Mouse (Mus musculus) thymus, postnatal 4 days (tissue): Measurements from ENCODE around the gene Ablim1.
A peak's percentile ranks its signal among the peaks of the same experiment; 100 is the strongest.

Source experiments
- DNase-seq: peaks from one replicate; pipeline ENCODE4 v3.0.0; 2021

The Ablim1 gene

GRCm38 (mm10) chr19:57340900-57341742 lies 26.4 kb upstream of the Ablim1 start:
- DNase-seq: no peak

- DNase-seq: no peak
Measured at GRCm38 (mm10) chr19:57339281-57339864, 24.7 kb upstream of the Ablim1 start.

DNA sequence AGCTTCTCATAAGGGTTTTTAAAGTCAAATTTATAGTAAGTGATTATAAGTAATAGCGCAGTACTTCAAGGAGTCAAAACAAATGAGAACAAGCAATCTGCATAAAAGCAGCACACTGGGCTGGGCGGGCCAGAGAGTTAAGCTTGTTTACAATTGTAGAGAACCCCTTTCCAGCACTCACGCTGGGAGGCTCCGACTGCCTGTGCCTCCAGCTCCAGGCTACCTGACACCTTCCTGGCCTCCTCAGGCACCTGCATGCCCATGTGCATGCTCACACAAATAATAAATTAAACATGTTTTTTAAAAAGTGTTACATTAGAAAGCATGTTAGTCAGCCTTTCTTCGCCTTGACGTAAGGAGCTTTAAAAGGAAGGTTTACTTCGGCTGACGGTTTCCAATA lies 20.4 kb upstream of the Ablim1 start:
- DNase-seq: no peak

DNA sequence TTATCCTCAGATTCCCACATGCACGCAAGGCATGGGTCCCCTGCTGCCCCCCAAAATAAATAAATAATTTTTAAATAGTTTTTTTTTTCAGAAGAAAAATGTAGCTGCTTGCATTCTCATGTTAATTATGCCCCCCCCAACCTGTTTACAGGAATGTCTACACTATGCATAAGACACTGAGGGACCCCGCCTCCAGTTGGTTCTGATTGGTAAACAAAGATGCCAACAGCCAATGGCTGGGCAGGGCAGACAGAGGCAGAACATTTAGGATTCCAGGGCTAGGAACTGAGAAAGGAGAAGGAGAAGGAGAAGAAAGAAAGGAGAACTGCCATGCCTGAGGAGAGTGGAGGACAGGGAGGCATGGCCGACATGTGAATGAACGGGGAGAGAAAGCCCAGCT lies 18.6 kb upstream of the Ablim1 start:
- DNase-seq: no peak

GRCm38 (mm10) chr19:57331237-57331636 lies 16.5 kb upstream of the Ablim1 start:
- DNase-seq: no peak

GRCm38 (mm10) chr19:57330309-57330708 lies 15.6 kb upstream of the Ablim1 start:
- DNase-seq: no peak

- peak; percentile 70 for DNase-seq
Measured at GRCm38 (mm10) chr19:57328792-57329191, 14.1 kb upstream of the Ablim1 start.

DNA sequence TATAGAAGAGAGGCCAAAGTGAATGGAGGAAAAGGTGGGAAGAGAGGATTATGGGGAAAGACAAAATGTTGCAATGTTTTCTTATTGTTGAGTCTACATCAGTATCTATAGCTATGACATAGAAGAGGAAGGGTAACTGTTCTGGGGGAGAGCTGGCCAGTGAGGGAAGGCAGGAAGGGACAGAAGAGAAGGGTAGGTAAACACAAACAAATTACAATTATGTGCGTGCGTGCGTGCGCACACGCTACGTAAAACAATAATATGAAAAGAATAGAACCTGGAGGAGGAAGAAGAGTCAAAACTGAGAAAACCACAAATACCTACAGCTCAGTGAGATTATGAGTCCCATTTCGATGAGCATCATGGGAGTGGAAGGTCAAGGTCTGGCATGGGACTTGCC lies 13.6 kb upstream of the Ablim1 start:
- no peak for DNase-seq

GRCm38 (mm10) chr19:57327679-57328078 lies 13.0 kb upstream of the Ablim1 start:
- DNase-seq: no peak

DNA sequence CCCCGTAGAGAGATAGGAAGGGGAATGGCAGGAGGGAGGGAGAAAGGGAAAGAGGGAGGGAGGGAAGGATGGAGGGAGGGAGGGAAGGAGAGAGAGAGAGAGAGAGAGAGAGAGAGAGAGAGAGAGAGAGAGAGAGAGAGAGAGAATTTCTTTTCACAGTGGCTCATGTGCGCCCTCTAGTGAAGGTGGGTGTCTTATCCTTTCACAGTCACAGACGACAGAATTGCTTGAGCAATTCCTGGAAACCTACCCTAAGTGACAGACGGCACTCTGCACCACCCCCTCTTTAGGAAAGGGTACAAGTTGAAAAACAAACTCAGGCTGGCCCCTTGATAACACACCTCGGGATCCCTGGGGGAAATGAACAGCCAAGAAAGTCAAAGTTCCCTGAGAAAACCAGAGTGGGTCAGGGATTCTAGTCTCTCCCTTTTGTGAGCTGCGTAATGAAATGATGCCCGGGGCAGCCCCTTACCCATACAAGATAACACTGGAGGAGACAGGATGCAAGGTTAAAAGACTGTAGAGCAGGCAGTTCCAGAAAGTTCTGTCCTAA lies 11.1 kb upstream of the Ablim1 start:
- DNase-seq: peak; percentile 86

DNA sequence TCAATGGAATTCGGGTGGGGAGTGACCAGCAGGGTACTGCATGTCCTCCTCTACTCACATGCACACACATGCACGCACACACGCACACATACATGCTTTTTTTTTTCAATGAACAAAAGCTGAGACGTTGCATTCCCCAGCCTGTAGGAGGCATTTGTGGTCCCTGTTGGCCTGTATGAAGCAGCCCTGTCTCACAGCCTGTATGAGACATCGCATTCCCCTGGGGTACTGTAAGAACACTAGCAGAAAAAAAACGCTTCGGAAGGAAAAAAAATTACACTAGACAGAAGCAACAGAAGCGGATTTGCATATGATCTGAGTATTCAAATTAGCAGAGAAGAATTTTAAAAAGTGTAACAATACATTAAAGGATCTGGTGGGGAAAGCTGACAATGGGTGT lies 8.4 kb upstream of the Ablim1 start:
- DNase-seq: no peak

GRCm38 (mm10) chr19:57322491-57322890 lies 7.8 kb upstream of the Ablim1 start:
- no peak for DNase-seq

DNA sequence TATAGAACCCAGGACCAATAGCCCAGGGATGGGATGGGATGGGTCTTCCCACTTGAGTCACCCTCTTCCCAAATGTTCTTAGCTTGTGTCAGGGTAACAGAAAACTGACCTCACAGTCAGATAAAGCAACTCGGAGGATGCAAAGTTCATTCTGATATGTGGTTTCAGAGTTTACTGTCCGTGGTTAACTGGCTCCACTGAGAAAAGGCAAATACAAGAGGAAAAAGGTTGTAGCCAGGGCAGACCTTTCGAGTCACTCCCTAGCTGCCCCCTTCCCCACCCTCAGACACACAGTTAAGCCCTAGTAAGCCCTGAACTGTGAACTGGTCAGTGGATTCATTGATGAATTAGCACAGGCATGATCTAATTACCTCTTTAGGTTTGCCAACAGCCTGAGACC lies 7.1 kb upstream of the Ablim1 start:
- DNase-seq: no peak

GRCm38 (mm10) chr19:57320656-57321382 lies 6.1 kb upstream of the Ablim1 start:
- DNase-seq: no peak

DNA sequence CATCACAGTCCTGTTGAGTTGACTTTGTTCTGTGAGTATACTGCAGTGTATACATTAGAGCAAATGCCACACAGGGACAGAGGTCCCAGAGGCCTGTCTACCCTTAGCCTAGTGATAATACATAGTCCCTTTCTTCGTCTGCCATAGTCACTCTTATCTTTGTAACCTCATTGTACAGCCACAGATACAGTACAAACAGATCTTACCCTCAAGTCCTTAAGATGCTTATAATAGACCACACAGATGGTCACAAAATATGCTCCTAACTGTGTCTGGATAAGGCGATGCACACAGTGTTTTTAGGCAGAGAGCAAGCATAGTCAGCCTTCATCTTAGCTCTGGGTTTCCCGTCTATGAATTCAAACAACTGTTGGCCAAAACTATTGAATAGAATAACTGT lies 1.9 kb upstream of the Ablim1 start:
- no peak for DNase-seq

DNA sequence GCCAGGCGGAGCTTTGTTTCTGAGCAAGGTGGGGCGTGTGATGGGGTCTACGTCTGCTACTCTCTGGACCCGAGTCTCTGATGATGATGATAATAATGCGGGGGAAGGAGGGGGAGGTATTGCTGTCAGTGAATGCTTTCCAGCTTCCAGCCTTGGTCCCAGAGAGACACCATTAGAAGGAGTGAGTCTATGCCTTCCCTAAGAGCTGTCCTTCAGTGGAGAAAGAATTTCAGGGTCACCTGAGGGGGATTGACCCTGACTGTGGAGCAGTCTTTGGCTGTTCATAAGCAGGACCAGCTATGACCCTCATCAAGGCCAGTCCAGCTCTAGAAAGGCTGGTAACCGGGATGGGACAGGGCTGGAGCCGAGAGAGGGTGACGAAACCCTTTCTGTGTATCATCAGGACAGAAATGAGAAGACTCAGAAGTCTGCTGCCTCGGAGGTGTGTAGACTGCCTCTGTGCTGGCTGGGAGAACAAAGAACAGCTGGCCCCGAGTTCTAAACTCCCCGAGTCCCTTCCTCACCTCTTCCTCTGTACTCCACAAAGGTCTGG lies 370 bp upstream of the Ablim1 start:
- DNase-seq: no peak

DNA sequence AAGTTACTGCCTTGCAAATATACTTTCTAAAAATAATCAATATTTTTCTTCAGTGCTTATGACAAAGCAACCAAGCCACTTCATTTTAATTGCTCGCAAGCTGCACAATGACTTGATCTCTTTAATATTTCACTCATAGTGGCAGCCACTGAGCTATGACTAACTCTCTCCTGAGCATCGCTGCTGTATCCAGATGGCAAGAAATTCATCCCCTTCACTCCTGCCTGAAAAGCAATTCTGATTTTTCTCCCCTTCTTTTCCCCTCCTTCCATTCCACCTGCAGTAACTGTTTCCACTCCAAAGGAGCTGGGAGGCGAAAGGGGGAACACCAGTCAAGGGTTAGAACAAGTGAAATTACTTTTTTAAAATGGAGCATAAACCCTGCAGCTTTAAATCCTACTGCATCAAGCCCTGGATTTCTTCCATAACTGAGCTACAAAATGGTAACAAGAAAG lies 801 bp downstream of the Ablim1 start:
- no peak for DNase-seq

GRCm38 (mm10) chr19:57313226-57313625 lies 1.5 kb downstream of the Ablim1 start:
- no peak for DNase-seq

- DNase-seq: no peak
Measured at GRCm38 (mm10) chr19:57309980-57310379, 4.7 kb downstream of the Ablim1 start.

- DNase-seq: no peak
Measured at GRCm38 (mm10) chr19:57306601-57307000, 8.1 kb downstream of the Ablim1 start.

DNA sequence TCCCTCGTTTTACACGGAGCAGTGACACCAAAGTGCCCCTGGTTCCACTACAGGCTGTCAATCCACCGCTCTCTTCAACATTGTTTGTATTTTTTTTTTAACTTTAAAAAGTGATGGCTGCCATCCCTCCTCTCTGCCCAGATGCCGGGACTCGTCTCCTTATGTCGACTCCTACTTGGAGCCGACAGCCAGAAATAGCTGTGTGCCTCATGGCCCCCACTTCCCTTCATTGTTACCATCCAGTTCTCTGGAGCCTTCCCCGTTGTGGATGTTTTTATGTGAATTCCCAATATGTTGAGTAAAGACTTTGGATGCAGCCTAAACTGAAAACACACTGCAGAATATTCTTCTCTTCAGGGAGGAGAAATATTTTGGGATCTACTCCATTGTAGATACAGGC lies 8.7 kb downstream of the Ablim1 start:
- no peak for DNase-seq

DNA sequence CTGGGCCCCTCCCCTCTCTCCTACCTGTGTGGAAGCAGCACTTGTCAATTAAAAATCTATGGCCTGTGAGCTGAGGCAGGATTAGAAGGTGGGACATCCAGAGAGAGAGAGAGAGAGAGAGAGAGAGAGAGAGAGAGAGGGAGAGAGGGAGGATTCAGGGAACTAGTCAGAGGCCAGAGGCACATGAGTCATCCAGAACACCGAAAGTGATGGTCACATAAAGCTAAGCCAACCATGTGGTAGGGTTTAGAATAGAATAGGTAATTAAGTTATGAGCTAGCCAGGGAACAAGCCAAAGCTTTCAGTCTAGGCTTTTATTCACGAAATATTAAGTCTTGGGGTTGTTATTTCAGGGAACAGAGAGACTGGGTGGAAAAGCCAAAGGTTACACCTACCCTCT lies 10.1 kb downstream of the Ablim1 start:
- DNase-seq: no peak

- no peak for DNase-seq
Measured at GRCm38 (mm10) chr19:57301961-57302395, 12.7 kb downstream of the Ablim1 start.
